8 mouse cellular contexts compared by ENCODE assay signal in genomic region chr16:27138987-27139386, GRCm38 (mm10).
DNase-seq lines count a peak whose midpoint lies in the region; ATAC-seq and TF ChIP-seq lines count a peak whose summit lies in the region.

No protein-coding gene starts in this region.

- H3K36me3 ChIP-seq in limb, embryonic 14.5 days (ENCODE audit: control insufficient read depth, insufficient read depth, low read length): no peaks in the 10 kb centered on the region
- no peaks in the 10 kb centered on the region for H3K36me3 ChIP-seq in limb, embryonic 10.5 days

- DNase-seq in cerebellum, postnatal 14 days: peak; percentile 24 to 63
- DNase-seq in cerebellum, adult 8-10 months: no peak
- DNase-seq in limb, embryonic 14.5 days (ENCODE audit: low spot score): peak; percentile 75
- no peak for DNase-seq in limb, embryonic 10.5 days (ENCODE audit: low spot score)
- DNase-seq in brain, embryonic 14.5 days (ENCODE audit: low read depth): peak; percentile 83
- DNase-seq in mesoderm, embryonic 11.5 days (ENCODE audit: low read depth, low spot score): peak; percentile 43
- DNase-seq in adrenal gland, postnatal 10 days: no peak
- DNase-seq in heart, postnatal 4 days: no peak

- no peak overlapping the region for H3K4me3 ChIP-seq in limb, embryonic 14.5 days (replicated peaks; ENCODE audit: low read length)
- no peak overlapping the region for H3K4me3 ChIP-seq in limb, embryonic 10.5 days

- no peak for ATAC-seq in limb, embryonic 14.5 days (ENCODE audit: low FRiP score, low read depth)

- TF ChIP-seq CTCF in brain, embryonic 14.5 days (IDR thresholded peaks at IDR 0.05; ENCODE audit: borderline replicate concordance, extremely low read depth, insufficient read depth, insufficient read length): peak; percentile 39

- H3K27ac ChIP-seq in limb, embryonic 14.5 days (replicated peaks; ENCODE audit: low read depth, low read length): no peak overlapping the region
- H3K27ac ChIP-seq in limb, embryonic 10.5 days: no peak overlapping the region

- no peak overlapping the region for H3K4me2 ChIP-seq in limb, embryonic 14.5 days (replicated peaks; ENCODE audit: low read depth, low read length, severe bottlenecking)

- no peaks in the 10 kb centered on the region for H3K27me3 ChIP-seq in limb, embryonic 14.5 days (ENCODE audit: control insufficient read depth, insufficient read depth, low read length)
- no peaks in the 10 kb centered on the region for H3K27me3 ChIP-seq in limb, embryonic 10.5 days (ENCODE audit: low read depth, poor library complexity, severe bottlenecking)

- TF ChIP-seq POLR2A in limb, embryonic 14.5 days (IDR thresholded peaks at IDR 0.05; ENCODE audit: borderline replicate concordance, extremely low read depth, insufficient read depth, insufficient read length): no peak
- TF ChIP-seq POLR2A in brain, embryonic 14.5 days (IDR thresholded peaks at IDR 0.05; ENCODE audit: borderline replicate concordance, extremely low read depth, insufficient read depth, insufficient read length, poor library complexity, severe bottlenecking): no peak

- H3K4me1 ChIP-seq in limb, embryonic 14.5 days (ENCODE audit: control insufficient read depth, insufficient read depth, low read length): no peaks in the 10 kb centered on the region
- H3K4me1 ChIP-seq in limb, embryonic 10.5 days: no peaks in the 10 kb centered on the region

- WGBS in limb, embryonic 14.5 days: 24% methylated on average over 1 of the region's 1 CpGs
- 56% methylated on average over 1 of the region's 1 CpGs for WGBS in limb, embryonic 10.5 days

- no peak overlapping the region for H3K9ac ChIP-seq in limb, embryonic 14.5 days (ENCODE audit: low read depth, low read length, severe bottlenecking)

- no peaks in the 10 kb centered on the region for H3K9me3 ChIP-seq in limb, embryonic 14.5 days (ENCODE audit: control insufficient read depth, low read length)
- no peaks in the 10 kb centered on the region for H3K9me3 ChIP-seq in limb, embryonic 10.5 days (replicated peaks)

Comparison
In these comparisons a context has a peak if more than half of its experiments do, and no peak if none do; other contexts are left out.
1. DNase-seq: peak in cerebellum, postnatal 14 days (2 of 2), limb, embryonic 14.5 days (single experiment), brain, embryonic 14.5 days (single experiment) and mesoderm, embryonic 11.5 days (single experiment); none in cerebellum, adult 8-10 months (single experiment), limb, embryonic 10.5 days (single experiment), adrenal gland, postnatal 10 days (single experiment) and heart, postnatal 4 days (single experiment).